Mouse (Mus musculus): Measurements from ENCODE around the gene Sipa1l3.

DNA sequence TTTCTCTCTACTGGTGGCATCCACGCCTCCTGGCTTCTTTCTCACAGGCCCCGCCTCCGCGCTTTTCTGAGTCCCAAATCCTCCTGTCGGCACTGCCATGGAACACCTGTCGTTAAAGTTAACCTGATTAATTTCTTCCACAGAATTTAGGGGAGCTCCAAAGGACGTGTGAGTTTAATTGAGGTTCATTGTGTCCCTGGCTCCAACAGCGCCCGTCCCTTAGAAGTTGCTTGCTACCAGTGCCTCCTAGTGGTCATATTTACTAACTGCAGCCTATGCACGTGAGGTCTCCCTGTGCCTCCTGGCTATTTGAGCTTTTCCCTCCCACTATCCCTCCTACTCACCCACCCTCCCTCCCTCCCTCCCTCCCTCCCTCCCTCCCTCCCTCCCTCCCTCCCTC is 221.4 kb downstream of the Sipa1l3 start:
- TF ChIP-seq POLR2A (IDR thresholded peaks at IDR 0.05; ENCODE audit: insufficient read depth, low read depth, low read length) (no peak), CTCF (IDR thresholded peaks at IDR 0.05) (peak; percentile 77), EP300 (IDR thresholded peaks at IDR 0.05; ENCODE audit: insufficient read depth, low read depth, low read length) (peak; percentile 85; the same call in 1 of the 2 replicates)

Measured in heart, adult 2 months (tissue).